Mouse (Mus musculus) ES-Bruce4 (cell line): ENCODE results near the gene Ctnnbl1. TPM values are rescaled to one million over a fixed set of nuclear protein-coding genes. Genes with fewer than 3 reads are reported as not detected.

Source experiments
- H3K27ac ChIP-seq: 2 replicates; pipeline ENCODE4 v1.5.1; 2012; ENCODE audit warnings: low read length, inconsistent platforms; ENCODE audit not compliant: insufficient read depth
- H3K27me3 ChIP-seq: 2 replicates; pipeline ENCODE4 v1.6.1; 2012; ENCODE audit warnings: mild to moderate bottlenecking, low read length, inconsistent platforms; ENCODE audit not compliant: control insufficient read depth, poor library complexity, insufficient read depth, severe bottlenecking
- H3K36me3 ChIP-seq: 2 replicates; pipeline ENCODE4 v1.6.1; 2012; ENCODE audit warnings: inconsistent platforms, mild to moderate bottlenecking, low read length, moderate library complexity; ENCODE audit not compliant: control insufficient read depth, poor library complexity, insufficient read depth, severe bottlenecking
- H3K4me1 ChIP-seq: one replicate; pipeline ENCODE4 v1.8.1; 2011; ENCODE audit warnings: low read length; ENCODE audit not compliant: control insufficient read depth, insufficient read depth
- H3K4me3 ChIP-seq: 2 replicates; pipeline ENCODE4 v1.5.1; 2011; ENCODE audit warnings: low read depth, mild to moderate bottlenecking, low read length
- H3K9ac ChIP-seq: 2 replicates; pipeline ENCODE4 v1.6.1; 2012; ENCODE audit warnings: low read depth, mild to moderate bottlenecking, inconsistent platforms; ENCODE audit not compliant: poor library complexity, severe bottlenecking
- H3K9me3 ChIP-seq: replicated peaks from 2 replicates; pipeline ENCODE4 v1.6.1; 2012; ENCODE audit warnings: mild to moderate bottlenecking, low read length, inconsistent platforms; ENCODE audit not compliant: control insufficient read depth, poor library complexity, insufficient read depth, severe bottlenecking
- CTCF ChIP-seq: IDR thresholded peaks from one replicate; pipeline ENCODE4 v1.8.1; 2011; ENCODE audit warnings: low read depth, low read length
- EP300 ChIP-seq: IDR thresholded peaks from 2 replicates; pipeline ENCODE4 v1.6.1; 2011; ENCODE audit warnings: low read depth, low read length; ENCODE audit not compliant: insufficient read depth
- POLR2A ChIP-seq: IDR thresholded peaks from one replicate; pipeline ENCODE4 v1.8.1; 2011; ENCODE audit warnings: low read length; ENCODE audit not compliant: insufficient read depth
- polyA plus RNA-seq: library from polyadenylated mRNA; stranded (reverse); fragments of >200 nt; gene quantifications from 2 replicates; pipeline ENCODE4 v1.2.4, GENCODE M21; 2011; ENCODE audit warnings: low read depth; ENCODE audit not compliant: missing spikeins, insufficient read depth, insufficient read length

The Ctnnbl1 gene
- polyA plus RNA-seq, 1 experiment = 37.2 TPM

DNA sequence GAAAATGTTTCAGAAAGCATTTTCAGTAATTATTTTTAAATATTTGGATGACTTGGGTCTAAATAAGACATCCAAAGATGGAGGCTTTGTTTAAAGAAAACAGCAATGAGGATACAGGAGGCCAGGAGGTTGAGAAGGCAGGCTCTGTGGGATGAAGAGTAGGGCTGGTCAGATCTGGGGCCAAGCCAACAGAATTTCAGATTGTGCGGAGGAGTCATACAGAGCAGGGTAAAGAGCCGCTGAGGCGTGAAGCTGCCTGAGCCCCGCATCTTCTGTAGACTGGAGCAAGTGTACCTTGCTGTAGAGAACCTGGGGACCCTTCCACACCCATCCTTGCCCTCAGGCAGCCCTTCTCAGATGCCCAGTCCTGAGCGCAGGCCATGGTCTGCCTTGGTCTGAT, 65.5 kb downstream of the Ctnnbl1 start:
- Histone ChIP-seq H3K4me1 (no peaks in the 10 kb centered on the region), H3K4me3 (no peak overlapping the region), H3K9ac (no peak overlapping the region), H3K36me3 (no peaks in the 10 kb centered on the region), H3K27me3 (no peaks in the 10 kb centered on the region), H3K9me3 (no peaks in the 10 kb centered on the region), H3K27ac (no peak overlapping the region)
- no peak for TF ChIP-seq CTCF
- no peak for TF ChIP-seq POLR2A

- no peak overlapping the region for H3K9ac ChIP-seq
- no peaks in the 10 kb centered on the region for H3K36me3 ChIP-seq
- H3K4me1 ChIP-seq = no peaks in the 10 kb centered on the region
- H3K27me3 ChIP-seq = no peaks in the 10 kb centered on the region
- H3K27ac ChIP-seq = no peak overlapping the region
- no peaks in the 10 kb centered on the region for H3K9me3 ChIP-seq
- TF ChIP-seq CTCF (no peak), POLR2A (no peak), EP300 (no peak)
- no peak overlapping the region for H3K4me3 ChIP-seq
Measured at GRCm38 (mm10) chr2:157804388-157804787, 67.2 kb downstream of the Ctnnbl1 start.

DNA sequence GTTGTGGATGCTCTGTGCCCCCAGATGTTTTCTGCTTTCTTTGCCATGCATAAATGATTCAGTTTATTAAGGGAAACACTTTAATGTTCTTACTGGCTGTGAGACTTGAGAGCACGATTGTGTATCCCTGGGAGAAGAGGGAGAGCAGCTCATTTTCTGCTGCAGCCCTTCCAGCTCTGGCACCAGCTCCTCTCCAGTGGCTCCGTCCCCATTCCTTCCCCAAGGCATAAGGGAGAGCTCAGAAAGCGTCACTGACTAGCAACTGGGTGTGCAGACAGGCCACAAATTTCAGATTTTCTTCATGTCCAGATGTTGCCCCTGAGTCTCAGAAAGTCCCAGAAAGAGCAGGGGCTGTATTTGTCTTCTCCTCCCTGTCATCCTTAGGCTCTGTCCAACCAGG, 67.9 kb downstream of the Ctnnbl1 start:
- Histone ChIP-seq H3K36me3 (no peaks in the 10 kb centered on the region), H3K9ac (no peak overlapping the region), H3K4me1 (no peaks in the 10 kb centered on the region), H3K27me3 (no peaks in the 10 kb centered on the region), H3K9me3 (no peaks in the 10 kb centered on the region), H3K27ac (no peak overlapping the region), H3K4me3 (no peak overlapping the region)
- TF ChIP-seq POLR2A (no peak), CTCF (no peak), EP300 (no peak)

GRCm38 (mm10) chr2:157807076-157807475, 69.9 kb downstream of the Ctnnbl1 start:
- no peak overlapping the region for H3K27ac ChIP-seq
- TF ChIP-seq EP300 (no peak), POLR2A (no peak), CTCF (no peak)
- no peaks in the 10 kb centered on the region for H3K9me3 ChIP-seq
- no peaks in the 10 kb centered on the region for H3K36me3 ChIP-seq
- H3K27me3 ChIP-seq = no peaks in the 10 kb centered on the region
- no peak overlapping the region for H3K9ac ChIP-seq
- no peak overlapping the region for H3K4me3 ChIP-seq
- H3K4me1 ChIP-seq = no peaks in the 10 kb centered on the region

DNA sequence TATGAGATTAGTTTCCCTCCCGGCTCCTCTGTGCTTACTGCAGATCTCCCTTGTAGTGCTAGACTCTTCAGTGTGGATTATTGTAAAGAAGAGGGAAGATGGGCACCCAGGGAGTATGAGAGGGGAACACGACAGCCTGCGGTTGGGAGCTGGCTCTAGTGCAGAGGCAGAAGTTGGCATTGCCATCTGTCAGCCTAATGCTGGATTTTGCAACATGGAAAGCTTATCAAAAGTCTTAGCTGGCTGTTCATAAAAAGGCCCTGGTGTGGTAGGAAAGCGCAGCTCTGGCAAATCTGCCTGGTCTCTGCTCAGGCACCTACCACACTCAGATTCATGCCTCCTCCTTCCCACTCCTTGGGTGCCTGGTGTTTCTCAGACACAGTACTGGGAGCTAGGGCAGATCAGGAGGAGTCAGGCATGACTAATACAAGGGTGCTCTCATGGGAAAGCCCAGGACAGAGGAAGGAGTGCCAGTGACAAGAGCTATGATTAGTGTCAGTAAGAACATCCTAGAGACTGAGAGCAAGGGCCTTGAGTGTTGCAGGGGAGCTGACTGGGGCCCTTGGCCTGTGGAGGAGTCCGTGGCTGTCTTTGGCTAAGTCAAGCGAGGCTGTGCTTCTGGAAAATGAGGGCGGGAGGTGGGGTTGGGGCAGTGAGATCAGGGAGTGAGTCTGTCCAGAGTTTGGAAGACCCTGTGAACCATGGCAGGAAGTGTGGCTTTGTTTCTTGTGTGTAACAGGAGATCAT, 70.6 kb downstream of the Ctnnbl1 start:
- no peaks in the 10 kb centered on the region for H3K4me1 ChIP-seq
- H3K27me3 ChIP-seq = no peaks in the 10 kb centered on the region
- H3K36me3 ChIP-seq = no peaks in the 10 kb centered on the region
- no peak overlapping the region for H3K9ac ChIP-seq
- TF ChIP-seq CTCF (no peak), POLR2A (no peak), EP300 (no peak)
- H3K27ac ChIP-seq = no peak overlapping the region
- no peaks in the 10 kb centered on the region for H3K9me3 ChIP-seq
- no peak overlapping the region for H3K4me3 ChIP-seq

DNA sequence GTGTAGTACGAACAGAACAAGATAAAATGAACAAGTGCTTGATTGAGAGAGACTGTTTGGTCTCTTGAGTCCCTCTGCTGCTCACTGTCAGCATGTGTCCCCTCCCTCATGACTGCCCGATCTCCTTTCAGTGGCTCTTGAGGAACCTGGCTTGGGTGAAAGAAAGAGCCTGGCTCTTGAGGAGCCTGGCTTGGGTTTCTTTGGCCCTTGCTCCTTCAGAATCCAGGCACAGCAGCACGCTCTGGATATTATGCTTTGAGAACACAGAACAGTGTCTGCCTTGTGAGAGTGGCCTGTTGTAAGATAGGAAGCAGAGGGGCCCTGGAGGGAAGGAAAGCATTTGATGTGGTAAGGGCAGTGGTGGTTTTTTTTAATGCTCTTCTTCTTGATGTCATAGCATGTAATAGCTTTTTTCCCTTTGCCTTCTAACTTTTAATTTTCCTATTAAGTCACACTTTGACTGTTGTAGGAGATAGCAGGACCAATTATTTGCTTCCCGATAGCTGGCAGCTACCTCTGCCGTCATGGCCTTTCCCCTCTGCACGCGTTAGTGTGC, 71.2 kb downstream of the Ctnnbl1 start:
- H3K4me1 ChIP-seq = no peaks in the 10 kb centered on the region
- no peak overlapping the region for H3K27ac ChIP-seq
- no peaks in the 10 kb centered on the region for H3K36me3 ChIP-seq
- H3K9me3 ChIP-seq = no peaks in the 10 kb centered on the region
- TF ChIP-seq EP300 (no peak), CTCF (no peak), POLR2A (no peak)
- no peaks in the 10 kb centered on the region for H3K27me3 ChIP-seq
- H3K4me3 ChIP-seq = no peak overlapping the region
- no peak overlapping the region for H3K9ac ChIP-seq
